Mouse (Mus musculus): ENCODE results near the gene Cntn3. TPM values are rescaled to one million over a fixed set of nuclear protein-coding genes. Genes with fewer than 3 reads are reported as not detected.

Gene Cntn3
- total and polyA plus RNA-seq, 2 experiments from 2014 or later, result 0.04 to 0.14 TPM

- no peaks in the 10 kb centered on the region for H3K9me3 ChIP-seq (replicated peaks; ENCODE audit: control insufficient read depth, low read length)
- no peak overlapping the region for H3K9ac ChIP-seq (replicated peaks; ENCODE audit: low read depth, low read length)
- TF ChIP-seq CTCF (IDR thresholded peaks at IDR 0.05; ENCODE audit: low read depth), result no peak
- no peak for TF ChIP-seq EP300 (IDR thresholded peaks at IDR 0.05; ENCODE audit: low read depth)
- H3K27me3 ChIP-seq (ENCODE audit: control insufficient read depth, insufficient read depth, low read length), result no peaks in the 10 kb centered on the region
- H3K4me2 ChIP-seq (ENCODE audit: low read depth, low read length), result no peak overlapping the region
- DNase-seq (ENCODE audit: low spot score) (no peak), ATAC-seq (ENCODE audit: insufficient read depth, low read depth) (no peak)
- no peaks in the 10 kb centered on the region for H3K36me3 ChIP-seq (replicated peaks; ENCODE audit: control insufficient read depth, insufficient read depth, low read length)
- H3K4me3 ChIP-seq (ENCODE audit: low read depth, low read length), result no peak overlapping the region
- H3K4me1 ChIP-seq (ENCODE audit: control insufficient read depth, insufficient read depth), result peaks cover 10% of the 10 kb centered on the region; the same call in 1 of the 2 replicates
- H3K27ac ChIP-seq (ENCODE audit: low read depth), result no peak overlapping the region; the same call in 1 of the 2 replicates
- whole genome bisulfite sequencing, result 84% methylated on average over 3 of the region's 3 CpGs
Observed at GRCm38 (mm10) chr6:102363291-102363832, 209.5 kb downstream of the Cntn3 start.

GRCm38 (mm10) chr6:102332144-102332543, 240.8 kb downstream of the Cntn3 start:
- 56% methylated on average over 3 of the region's 3 CpGs for WGBS
- Histone ChIP-seq H3K27me3 (ENCODE audit: control insufficient read depth, insufficient read depth, low read length) (no peaks in the 10 kb centered on the region), H3K4me1 (ENCODE audit: control insufficient read depth, insufficient read depth) (no peaks in the 10 kb centered on the region), H3K9me3 (replicated peaks; ENCODE audit: control insufficient read depth, low read length) (no peaks in the 10 kb centered on the region), H3K4me3 (ENCODE audit: low read depth, low read length) (no peak overlapping the region), H3K27ac (ENCODE audit: low read depth) (no peak overlapping the region), H3K9ac (replicated peaks; ENCODE audit: low read depth, low read length) (no peak overlapping the region), H3K4me2 (ENCODE audit: low read depth, low read length) (no peak overlapping the region), H3K36me3 (replicated peaks; ENCODE audit: control insufficient read depth, insufficient read depth, low read length) (no peaks in the 10 kb centered on the region)
- DNase-seq (ENCODE audit: low spot score), result no peak
- no peak for ATAC-seq (ENCODE audit: insufficient read depth, low read depth)
- no peak for TF ChIP-seq EP300 (IDR thresholded peaks at IDR 0.05; ENCODE audit: low read depth)
- no peak for TF ChIP-seq CTCF (IDR thresholded peaks at IDR 0.05; ENCODE audit: low read depth)

GRCm38 (mm10) chr6:102326711-102327110, 246.2 kb downstream of the Cntn3 start:
- H3K27ac ChIP-seq (ENCODE audit: low read depth), result no peak overlapping the region
- ATAC-seq (ENCODE audit: insufficient read depth, low read depth) (no peak), DNase-seq (ENCODE audit: low spot score) (no peak)
- no peaks in the 10 kb centered on the region for H3K4me1 ChIP-seq (ENCODE audit: control insufficient read depth, insufficient read depth)
- no peaks in the 10 kb centered on the region for H3K36me3 ChIP-seq (replicated peaks; ENCODE audit: control insufficient read depth, insufficient read depth, low read length)
- H3K9ac ChIP-seq (replicated peaks; ENCODE audit: low read depth, low read length), result no peak overlapping the region
- no peak overlapping the region for H3K4me2 ChIP-seq (ENCODE audit: low read depth, low read length)
- no peaks in the 10 kb centered on the region for H3K9me3 ChIP-seq (replicated peaks; ENCODE audit: control insufficient read depth, low read length)
- H3K4me3 ChIP-seq (ENCODE audit: low read depth, low read length), result no peak overlapping the region
- TF ChIP-seq CTCF (IDR thresholded peaks at IDR 0.05; ENCODE audit: low read depth) (no peak), EP300 (IDR thresholded peaks at IDR 0.05; ENCODE audit: low read depth) (no peak)
- no peaks in the 10 kb centered on the region for H3K27me3 ChIP-seq (ENCODE audit: control insufficient read depth, insufficient read depth, low read length)
- 72% methylated on average over 2 of the region's 2 CpGs for WGBS

GRCm38 (mm10) chr6:102322614-102323284, 250.2 kb downstream of the Cntn3 start:
- Histone ChIP-seq H3K4me3 (ENCODE audit: low read depth, low read length) (no peak overlapping the region), H3K27me3 (ENCODE audit: control insufficient read depth, insufficient read depth, low read length) (no peaks in the 10 kb centered on the region), H3K9ac (replicated peaks; ENCODE audit: low read depth, low read length) (no peak overlapping the region), H3K4me1 (ENCODE audit: control insufficient read depth, insufficient read depth) (no peaks in the 10 kb centered on the region), H3K27ac (ENCODE audit: low read depth) (no peak overlapping the region), H3K4me2 (ENCODE audit: low read depth, low read length) (no peak overlapping the region), H3K36me3 (replicated peaks; ENCODE audit: control insufficient read depth, insufficient read depth, low read length) (no peaks in the 10 kb centered on the region), H3K9me3 (replicated peaks; ENCODE audit: control insufficient read depth, low read length) (no peaks in the 10 kb centered on the region)
- WGBS, result 53% methylated on average over 4 of the region's 4 CpGs
- no peak for ATAC-seq (ENCODE audit: insufficient read depth, low read depth)
- TF ChIP-seq CTCF (IDR thresholded peaks at IDR 0.05; ENCODE audit: low read depth) (no peak), EP300 (IDR thresholded peaks at IDR 0.05; ENCODE audit: low read depth) (no peak)
- DNase-seq (ENCODE audit: low spot score), result no peak

GRCm38 (mm10) chr6:102319755-102320154, 253.1 kb downstream of the Cntn3 start:
- H3K27ac ChIP-seq (ENCODE audit: low read depth), result no peak overlapping the region
- 86% methylated on average over 3 of the region's 3 CpGs for WGBS
- no peak overlapping the region for H3K9ac ChIP-seq (replicated peaks; ENCODE audit: low read depth, low read length)
- H3K4me3 ChIP-seq (ENCODE audit: low read depth, low read length), result no peak overlapping the region
- TF ChIP-seq CTCF (IDR thresholded peaks at IDR 0.05; ENCODE audit: low read depth), result no peak
- no peak for TF ChIP-seq EP300 (IDR thresholded peaks at IDR 0.05; ENCODE audit: low read depth)
- no peak for ATAC-seq (ENCODE audit: insufficient read depth, low read depth)
- no peak for DNase-seq (ENCODE audit: low spot score)
- H3K27me3 ChIP-seq (ENCODE audit: control insufficient read depth, insufficient read depth, low read length), result no peaks in the 10 kb centered on the region
- H3K36me3 ChIP-seq (replicated peaks; ENCODE audit: control insufficient read depth, insufficient read depth, low read length), result no peaks in the 10 kb centered on the region
- no peaks in the 10 kb centered on the region for H3K9me3 ChIP-seq (replicated peaks; ENCODE audit: control insufficient read depth, low read length)
- H3K4me2 ChIP-seq (ENCODE audit: low read depth, low read length), result no peak overlapping the region
- no peaks in the 10 kb centered on the region for H3K4me1 ChIP-seq (ENCODE audit: control insufficient read depth, insufficient read depth)

- H3K4me1 ChIP-seq (ENCODE audit: control insufficient read depth, insufficient read depth), result no peaks in the 10 kb centered on the region
- H3K4me2 ChIP-seq (ENCODE audit: low read depth, low read length), result no peak overlapping the region
- no peak for TF ChIP-seq EP300 (IDR thresholded peaks at IDR 0.05; ENCODE audit: low read depth)
- no peak for TF ChIP-seq CTCF (IDR thresholded peaks at IDR 0.05; ENCODE audit: low read depth)
- ATAC-seq (ENCODE audit: insufficient read depth, low read depth) (no peak), DNase-seq (ENCODE audit: low spot score) (no peak)
- no peaks in the 10 kb centered on the region for H3K27me3 ChIP-seq (ENCODE audit: control insufficient read depth, insufficient read depth, low read length)
- WGBS, result 67% methylated on average over 2 of the region's 2 CpGs
- H3K36me3 ChIP-seq (replicated peaks; ENCODE audit: control insufficient read depth, insufficient read depth, low read length), result no peaks in the 10 kb centered on the region
- H3K4me3 ChIP-seq (ENCODE audit: low read depth, low read length), result no peak overlapping the region
- H3K9me3 ChIP-seq (replicated peaks; ENCODE audit: control insufficient read depth, low read length), result no peaks in the 10 kb centered on the region
- no peak overlapping the region for H3K27ac ChIP-seq (ENCODE audit: low read depth)
- H3K9ac ChIP-seq (replicated peaks; ENCODE audit: low read depth, low read length), result no peak overlapping the region
Observed at GRCm38 (mm10) chr6:102282889-102283288, 290.0 kb downstream of the Cntn3 start.

Measured in heart, postnatal 0 days (tissue).